Mouse (Mus musculus) intestine, embryonic 16.5 days (tissue): ENCODE measurements around the gene Klf17. TPM values are rescaled to one million over a fixed set of nuclear protein-coding genes. Genes with fewer than 3 reads are reported as not detected.
"Not testable (repeated sequence)": the region's sequence is repeated elsewhere in the genome, so short reads cannot be mapped to it uniquely, and the experiment has no call there.

Experiments
- ATAC-seq: fragments of 200-750 bp; cut with Nextera tagmentation; 2 replicates; pipeline ENCODE4 v1.8.0; 2017; ENCODE audit warnings: moderate TSS enrichment, moderate library complexity
- H3K27ac ChIP-seq: fragments of 300-500 bp; sonication (generic); 2 replicates; pipeline ENCODE4 v1.5.1; 2014; ENCODE audit warnings: mild to moderate bottlenecking, low read length
- H3K27me3 ChIP-seq: fragments of 300-500 bp; sonication (generic); replicated peaks from 2 replicates; pipeline ENCODE4 v1.6.1; 2014; ENCODE audit warnings: low read length, control low read depth, mixed read lengths; ENCODE audit not compliant: control insufficient read depth, insufficient read depth
- H3K36me3 ChIP-seq: fragments of 300-500 bp; sonication (generic); 2 replicates; pipeline ENCODE4 v1.6.1; 2014; ENCODE audit warnings: low read length, control low read depth; ENCODE audit not compliant: control insufficient read depth, insufficient read depth
- H3K4me1 ChIP-seq: fragments of 300-500 bp; sonication (generic); 2 replicates; pipeline ENCODE4 v1.6.1; 2014; ENCODE audit warnings: low read length, control low read depth, mixed read lengths; ENCODE audit not compliant: control insufficient read depth, insufficient read depth
- H3K4me2 ChIP-seq: fragments of 300-500 bp; sonication (generic); 2 replicates; pipeline ENCODE4 v1.6.1; 2014; ENCODE audit warnings: low read depth, low read length, control low read depth
- H3K4me3 ChIP-seq: fragments of 300-500 bp; sonication (generic); 2 replicates; pipeline ENCODE4 v1.5.1; 2014; ENCODE audit warnings: mild to moderate bottlenecking, low read length
- H3K9ac ChIP-seq: fragments of 300-500 bp; sonication (generic); 2 replicates; pipeline ENCODE4 v1.6.1; 2014; ENCODE audit warnings: low read depth, low read length
- H3K9me3 ChIP-seq: fragments of 300-500 bp; sonication (generic); 2 replicates; pipeline ENCODE4 v1.6.1; 2016; ENCODE audit warnings: low read length, control low read depth; ENCODE audit not compliant: control insufficient read depth
- WGBS: fragments of 180-500 bp; shearing (Covaris S2); extraction: QIAGEN DNeasy Blood & Tissue Kit; methylation state at CpG from one replicate; pipeline ENCODE4 v1.1.7; 2014; 5-methylcytosine and 5-hydroxymethylcytosine counted together
- polyA plus RNA-seq: library from polyadenylated mRNA; unstranded; fragments of >200 nt; fragmentation: Nextera tagmentation; extraction: Ambion mirVana; gene quantifications from 2 replicates; pipeline ENCODE4 v1.2.1, GENCODE M21; 2015

The Klf17 gene
- polyA plus RNA-seq, 1 experiment from 2014 or later, result not detected

DNA sequence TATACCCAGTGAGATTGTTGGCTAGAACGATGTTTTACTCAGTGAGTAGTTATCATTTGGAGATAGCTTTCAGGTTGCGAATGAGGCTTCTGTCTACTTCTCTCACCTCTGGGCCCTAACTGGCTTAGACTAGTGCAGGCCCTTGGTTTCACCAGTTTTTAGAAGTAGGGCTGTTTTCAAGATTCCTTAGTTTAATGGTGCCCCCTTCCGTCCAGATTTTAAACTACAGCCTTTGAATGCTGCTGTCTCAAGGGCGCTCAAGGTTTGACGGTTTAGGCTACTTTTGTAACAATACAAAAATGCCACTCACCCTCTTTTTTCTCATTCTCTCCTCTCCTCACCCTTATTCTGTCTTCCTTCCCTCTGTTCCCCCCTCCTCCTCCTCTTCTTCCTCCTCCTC lies 5.5 kb upstream of the Klf17 start:
- 15% methylated on average over 5 of the region's 5 CpGs for WGBS
- H3K4me2 ChIP-seq, result no peak overlapping the region
- no peak overlapping the region for H3K4me3 ChIP-seq
- ATAC-seq, result peak; percentile 46; the same call in 1 of the 2 replicates
- H3K9me3 ChIP-seq, result no peaks in the 10 kb centered on the region
- no peak overlapping the region for H3K27ac ChIP-seq
- H3K4me1 ChIP-seq, result no peaks in the 10 kb centered on the region
- H3K27me3 ChIP-seq, result no peaks in the 10 kb centered on the region
- no peak overlapping the region for H3K9ac ChIP-seq
- H3K36me3 ChIP-seq, result no peaks in the 10 kb centered on the region

DNA sequence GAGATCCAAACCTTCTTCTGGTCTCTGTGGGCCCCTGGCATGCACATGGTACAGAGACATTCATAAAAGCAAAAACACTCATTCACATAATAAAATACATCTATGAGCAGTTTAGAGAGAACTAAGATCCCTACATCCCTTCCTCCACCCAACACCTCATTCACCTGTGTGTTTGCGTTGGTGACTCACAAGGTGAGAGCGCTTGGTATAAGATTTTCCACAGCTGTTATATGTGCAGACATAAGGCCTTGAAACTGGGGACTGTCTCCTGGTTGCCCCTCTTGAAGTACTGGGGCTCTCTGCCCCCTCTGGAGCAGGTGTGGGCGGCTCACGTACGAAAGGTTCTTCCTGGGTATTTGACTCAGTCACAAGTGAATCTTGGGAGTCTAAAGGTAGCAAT lies 5.3 kb downstream of the Klf17 start:
- ATAC-seq, result no peak
- no peaks in the 10 kb centered on the region for H3K9me3 ChIP-seq

DNA sequence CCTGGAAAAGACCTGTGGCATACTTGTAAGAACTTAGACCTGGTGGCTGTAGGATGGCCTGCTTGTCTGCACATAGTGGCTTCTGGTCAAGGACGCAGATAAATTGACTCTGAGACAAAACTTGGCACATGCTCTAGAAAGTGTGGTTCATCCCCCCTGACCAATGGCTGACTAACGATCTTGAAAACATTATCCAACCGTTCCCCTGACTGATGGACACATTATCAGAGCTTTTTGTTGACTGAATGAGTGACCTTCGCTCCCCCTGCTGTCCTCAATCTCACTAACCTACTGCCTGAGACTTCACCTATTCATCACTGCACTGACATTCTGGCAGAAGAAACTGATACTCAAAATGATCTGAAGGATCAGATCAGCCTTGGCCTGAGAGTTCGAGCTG lies 13.0 kb downstream of the Klf17 start:
- H3K27ac ChIP-seq, ATAC-seq, H3K9ac ChIP-seq, H3K4me1 ChIP-seq, H3K4me3 ChIP-seq, H3K4me2 ChIP-seq, H3K27me3 ChIP-seq, H3K9me3 ChIP-seq, H3K36me3 ChIP-seq: not testable (repeated sequence)
- WGBS, result 48% methylated on average over 5 of the region's 5 CpGs

More for the DNA sequence above, 5.3 kb downstream of the Klf17 start:
- Histone ChIP-seq H3K27ac (no peak overlapping the region), H3K4me3 (no peak overlapping the region), H3K9ac (no peak overlapping the region), H3K27me3 (no peaks in the 10 kb centered on the region), H3K36me3 (no peaks in the 10 kb centered on the region), H3K4me2 (no peak overlapping the region), H3K4me1 (no peaks in the 10 kb centered on the region)
- 93% methylated on average over 5 of the region's 5 CpGs for WGBS

DNA sequence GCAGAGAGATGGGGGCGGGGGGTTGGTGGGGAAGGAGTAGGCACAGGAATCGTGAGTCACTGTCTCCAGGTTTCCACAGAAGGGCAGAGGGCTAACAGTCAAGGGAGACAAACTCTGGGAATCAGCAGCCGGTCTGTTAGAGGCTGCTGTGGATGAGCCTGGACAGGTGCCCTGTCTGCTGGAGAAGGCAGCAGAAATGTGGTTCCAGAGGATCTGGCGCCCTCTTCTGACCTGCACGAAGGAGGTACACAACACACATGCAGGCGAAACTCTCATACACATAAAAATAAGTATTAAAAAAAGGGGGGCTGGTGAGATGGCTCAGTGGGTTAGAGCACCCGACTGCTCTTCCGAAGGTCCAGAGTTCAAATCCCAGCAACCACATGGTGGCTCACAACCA lies 27.9 kb downstream of the Klf17 start:
- no peaks in the 10 kb centered on the region for H3K36me3 ChIP-seq
- ATAC-seq, result no peak
- no peak overlapping the region for H3K4me2 ChIP-seq
- no peaks in the 10 kb centered on the region for H3K4me1 ChIP-seq
- no peak overlapping the region for H3K4me3 ChIP-seq
- no peak overlapping the region for H3K27ac ChIP-seq
- H3K9ac ChIP-seq, result no peak overlapping the region
- H3K9me3 ChIP-seq, result no peaks in the 10 kb centered on the region
- H3K27me3 ChIP-seq, result no peaks in the 10 kb centered on the region
- 50% methylated on average over 8 of the region's 8 CpGs for WGBS

DNA sequence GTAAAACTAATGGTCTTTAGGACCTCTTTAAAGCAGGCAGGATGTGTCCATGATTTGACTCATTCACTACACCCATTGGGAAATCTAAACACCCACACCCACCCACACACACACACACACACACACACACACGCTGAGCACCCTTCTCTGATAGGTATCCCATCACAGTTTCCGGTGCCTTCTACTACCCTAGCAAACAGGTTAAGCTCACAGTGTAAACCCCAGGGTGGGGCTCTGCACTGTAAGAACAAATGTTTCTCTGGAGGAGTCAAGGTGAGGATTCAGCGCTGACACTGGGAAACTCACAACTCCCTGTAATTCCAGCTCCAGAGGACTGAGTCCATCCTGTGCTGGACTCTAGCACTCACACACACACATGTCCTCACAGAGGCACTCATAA lies 33.5 kb downstream of the Klf17 start:
- no peaks in the 10 kb centered on the region for H3K36me3 ChIP-seq
- H3K4me1 ChIP-seq, result no peaks in the 10 kb centered on the region
- no peak overlapping the region for H3K27ac ChIP-seq
- H3K4me3 ChIP-seq, result no peak overlapping the region
- no peaks in the 10 kb centered on the region for H3K9me3 ChIP-seq
- H3K27me3 ChIP-seq, result no peaks in the 10 kb centered on the region
- H3K4me2 ChIP-seq, result no peak overlapping the region
- no peak for ATAC-seq
- WGBS, result 72% methylated on average over 3 of the region's 3 CpGs
- H3K9ac ChIP-seq, result no peak overlapping the region

DNA sequence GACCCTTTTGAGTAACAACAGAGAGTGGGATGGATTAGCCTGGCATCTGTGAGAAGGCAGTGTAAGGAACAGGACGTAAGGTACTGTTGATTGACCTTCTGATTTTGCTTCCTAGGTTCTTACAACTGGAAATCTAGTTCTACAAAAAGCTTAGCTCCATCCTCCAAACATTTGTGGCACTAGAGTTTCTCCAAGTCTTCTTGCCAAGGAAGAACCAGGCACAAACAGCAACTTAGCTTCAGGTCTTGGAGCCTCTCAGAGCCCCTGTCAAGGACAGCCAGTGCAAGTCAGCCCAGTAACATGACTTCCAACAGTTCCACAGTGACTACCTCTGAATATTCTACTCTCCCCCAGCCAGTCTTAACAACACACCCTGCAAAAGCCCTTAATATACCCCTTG lies 41.3 kb downstream of the Klf17 start, which contains the start of gene Gm12845:
Gene Gm12845 (plus strand): TSS at position 301 of the 400 bp plus-strand sequence.
- Histone ChIP-seq H3K4me2 (no peak within 1 kb of the TSS), H3K9ac (no peak within 1 kb of the TSS), H3K9me3 (no peaks in the 10 kb centered on the region), H3K27me3 (no peaks in the 10 kb centered on the region), H3K27ac (no peak within 1 kb of the TSS), H3K4me1 (no peaks in the 10 kb centered on the region), H3K36me3 (no peaks in the 10 kb centered on the region), H3K4me3 (no peak within 1 kb of the TSS)
- WGBS, result 86% methylated on average over 1 of the region's 1 CpGs
- ATAC-seq, result no peak

DNA sequence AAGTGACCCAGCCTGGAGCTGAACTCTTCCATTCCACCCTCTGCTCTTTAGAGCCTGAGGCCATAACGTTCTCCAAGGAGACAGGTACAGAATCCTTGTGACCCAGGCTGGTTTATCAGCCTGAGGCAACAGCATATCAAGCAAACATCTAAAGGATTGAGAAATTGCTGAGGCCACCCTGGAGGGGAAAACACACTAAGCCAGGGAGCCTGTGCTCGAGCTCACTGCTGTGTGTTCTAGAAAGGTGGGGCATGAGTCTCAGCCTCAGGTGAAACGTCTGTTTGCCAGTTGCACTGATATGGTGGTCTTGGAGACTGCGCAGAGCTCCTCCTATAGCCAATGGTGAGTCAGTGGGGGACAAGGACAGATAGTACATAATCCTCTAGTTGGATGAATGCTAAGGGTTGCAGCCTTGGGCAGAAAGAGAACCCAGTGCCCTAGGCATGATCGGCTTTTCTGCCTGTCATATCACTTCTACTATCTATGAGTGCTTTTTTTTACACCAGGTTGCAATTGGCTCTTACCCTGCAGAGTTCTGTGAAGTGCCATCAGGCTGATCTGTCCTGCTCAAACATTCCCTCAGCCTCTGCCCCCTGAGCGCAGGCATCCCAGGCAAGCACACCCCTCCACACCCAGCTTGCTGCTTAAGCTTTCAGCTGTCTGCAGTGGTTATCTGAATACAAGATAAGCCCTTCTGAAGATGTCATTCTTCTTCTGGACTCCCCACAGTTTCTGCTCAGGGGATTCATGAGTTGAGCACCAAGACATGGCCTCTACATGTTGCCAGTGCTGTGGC lies 51.9 kb downstream of the Klf17 start:
- Histone ChIP-seq H3K4me2 (no peak overlapping the region), H3K4me1 (peaks cover 12% of the 10 kb centered on the region; the same call in 1 of the 2 replicates), H3K9me3 (no peaks in the 10 kb centered on the region), H3K9ac (no peak overlapping the region), H3K36me3 (no peaks in the 10 kb centered on the region), H3K4me3 (no peak overlapping the region), H3K27ac (peak overlapping the region; percentile 37), H3K27me3 (no peaks in the 10 kb centered on the region)
- 57% methylated on average over 6 of the region's 6 CpGs for WGBS
- ATAC-seq, result peak; percentile 71

DNA sequence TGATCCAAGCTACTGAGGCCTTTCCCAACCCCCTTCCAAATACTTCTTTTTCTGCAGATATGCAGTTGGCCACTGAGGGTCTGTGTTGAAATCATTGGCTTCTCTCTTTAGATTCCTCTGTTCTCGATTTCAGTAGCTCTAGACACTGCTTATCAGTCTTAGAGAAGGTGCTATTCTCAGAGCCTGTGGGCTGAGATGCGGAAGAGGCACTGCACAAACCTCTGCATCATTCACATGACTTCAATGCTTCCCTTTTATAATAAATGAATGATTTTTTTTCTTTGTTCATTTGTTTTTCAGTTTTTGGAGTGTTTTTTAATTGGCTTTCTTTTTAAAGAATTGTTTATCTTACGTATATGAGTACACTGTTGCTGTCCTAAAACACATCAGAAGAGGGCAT lies 53.1 kb downstream of the Klf17 start:
- H3K27me3 ChIP-seq, result no peaks in the 10 kb centered on the region
- no peak overlapping the region for H3K4me3 ChIP-seq
- WGBS, result 94% methylated on average over 3 of the region's 3 CpGs
- no peak overlapping the region for H3K4me2 ChIP-seq
- H3K4me1 ChIP-seq, result peaks cover 12% of the 10 kb centered on the region; the same call in 1 of the 2 replicates
- no peaks in the 10 kb centered on the region for H3K9me3 ChIP-seq
- no peak overlapping the region for H3K9ac ChIP-seq
- H3K27ac ChIP-seq, result no peak overlapping the region
- ATAC-seq, result no peak
- no peaks in the 10 kb centered on the region for H3K36me3 ChIP-seq

DNA sequence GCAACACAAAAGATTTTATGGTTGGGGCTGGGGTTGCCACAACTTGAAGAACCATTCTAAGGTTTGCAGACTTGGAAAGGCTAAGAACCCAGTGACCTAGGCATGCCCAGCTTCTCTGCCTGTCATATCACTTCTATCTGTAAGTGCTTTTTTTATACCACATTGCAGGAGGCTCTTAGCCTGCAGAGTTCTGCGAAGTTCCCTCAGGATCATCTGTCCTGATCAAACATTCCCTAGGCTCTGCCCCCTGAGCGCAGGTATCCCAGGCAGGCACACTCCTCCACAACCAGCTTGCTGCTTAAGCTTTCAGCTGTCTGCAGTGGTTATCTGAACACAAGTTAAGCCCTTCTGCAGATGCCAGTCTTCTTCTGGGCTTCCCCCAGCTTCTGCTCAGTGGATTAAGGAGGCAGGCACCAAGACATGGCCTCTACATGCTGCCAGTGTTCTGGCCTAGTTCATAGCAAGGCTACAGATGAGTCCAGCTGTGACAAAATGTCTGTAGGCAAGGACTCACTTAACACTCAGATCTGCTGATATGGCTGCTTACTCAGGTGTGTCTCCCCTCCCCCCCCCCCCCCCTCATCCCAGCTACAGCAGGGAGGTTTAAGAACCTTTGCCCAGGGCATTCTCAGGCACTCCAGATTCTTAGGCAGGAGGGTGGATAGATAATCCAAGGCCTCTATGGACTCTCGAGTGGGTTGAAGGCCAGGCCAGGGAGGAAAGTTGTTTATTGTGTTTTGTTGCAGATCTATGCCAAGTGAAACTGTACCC lies 56.5 kb downstream of the Klf17 start:
- no peak overlapping the region for H3K4me3 ChIP-seq
- no peaks in the 10 kb centered on the region for H3K27me3 ChIP-seq
- peak; percentile 83 for ATAC-seq
- H3K36me3 ChIP-seq, result no peaks in the 10 kb centered on the region
- peak overlapping the region; percentile 58; the same call in 1 of the 2 replicates for H3K27ac ChIP-seq
- no peak overlapping the region for H3K9ac ChIP-seq
- no peak overlapping the region for H3K4me2 ChIP-seq
- 60% methylated on average over 3 of the region's 3 CpGs for WGBS
- H3K9me3 ChIP-seq, result no peaks in the 10 kb centered on the region
- H3K4me1 ChIP-seq, result peaks cover 12% of the 10 kb centered on the region; the same call in 1 of the 2 replicates
